Mouse (Mus musculus): ENCODE data around the gene Olfr113.

- TF ChIP-seq CTCF (IDR thresholded peaks at IDR 0.05; ENCODE audit: low read depth, low read length) (no peak), EP300 (IDR thresholded peaks at IDR 0.05; ENCODE audit: insufficient read depth, low read depth, low read length) (no peak), POLR2A (IDR thresholded peaks at IDR 0.05; ENCODE audit: insufficient read depth, low read length) (no peak)
Measured at GRCm38 (mm10) chr17:37541454-37542119, 35.9 kb downstream of the Olfr113 start.

Measured in ES-Bruce4 (cell line).